Mouse (Mus musculus) kidney, adult 18-20 months (tissue): ENCODE measurements around the gene Sec23b.

Experiments used
- DNase-seq: peaks from one replicate; pipeline ENCODE4 v3.0.0; 2021

Sec23b gene

GRCm38 (mm10) chr2:144613956-144614355 lies 57.9 kb downstream of the Sec23b start:
- DNase-seq: no peak

- no peak for DNase-seq
Observed at GRCm38 (mm10) chr2:144617074-144617874, 61.2 kb downstream of the Sec23b start.

GRCm38 (mm10) chr2:144621491-144621890 lies 65.5 kb downstream of the Sec23b start:
- no peak for DNase-seq

- no peak for DNase-seq
Observed at GRCm38 (mm10) chr2:144633551-144633950, 77.5 kb downstream of the Sec23b start.

- DNase-seq: no peak
Observed at GRCm38 (mm10) chr2:144634231-144634630, 78.2 kb downstream of the Sec23b start.

- no peak for DNase-seq
Observed at GRCm38 (mm10) chr2:144634729-144635128, 78.7 kb downstream of the Sec23b start.

- DNase-seq: peak; percentile 59
Observed at GRCm38 (mm10) chr2:144635644-144636320, 79.8 kb downstream of the Sec23b start.

- no peak for DNase-seq
Observed at GRCm38 (mm10) chr2:144637204-144637603, 81.2 kb downstream of the Sec23b start.

- DNase-seq: no peak
Observed at GRCm38 (mm10) chr2:144637671-144638395, 81.8 kb downstream of the Sec23b start.

GRCm38 (mm10) chr2:144638719-144639118 lies 82.7 kb downstream of the Sec23b start:
- DNase-seq: peak; percentile 16

- DNase-seq: no peak
Observed at GRCm38 (mm10) chr2:144640101-144640500, 84.1 kb downstream of the Sec23b start.
